Mouse (Mus musculus) intestine, embryonic 16.5 days (tissue): ENCODE data around the gene Mrpl16. TPM values are rescaled to one million over a fixed set of nuclear protein-coding genes. Genes with fewer than 3 reads are reported as not detected.
A peak's percentile ranks its signal among the peaks of the same experiment; 100 is the strongest.

Experiments
- ATAC-seq: fragments of 200-750 bp; cut with Nextera tagmentation; 2 replicates; pipeline ENCODE4 v1.8.0; 2017; ENCODE audit warnings: moderate TSS enrichment, moderate library complexity
- H3K27ac ChIP-seq: fragments of 300-500 bp; sonication (generic); 2 replicates; pipeline ENCODE4 v1.5.1; 2014; ENCODE audit warnings: mild to moderate bottlenecking, low read length
- H3K27me3 ChIP-seq: fragments of 300-500 bp; sonication (generic); replicated peaks from 2 replicates; pipeline ENCODE4 v1.6.1; 2014; ENCODE audit warnings: low read length, control low read depth, mixed read lengths; ENCODE audit not compliant: control insufficient read depth, insufficient read depth
- H3K36me3 ChIP-seq: fragments of 300-500 bp; sonication (generic); 2 replicates; pipeline ENCODE4 v1.6.1; 2014; ENCODE audit warnings: low read length, control low read depth; ENCODE audit not compliant: control insufficient read depth, insufficient read depth
- H3K4me1 ChIP-seq: fragments of 300-500 bp; sonication (generic); 2 replicates; pipeline ENCODE4 v1.6.1; 2014; ENCODE audit warnings: low read length, control low read depth, mixed read lengths; ENCODE audit not compliant: control insufficient read depth, insufficient read depth
- H3K4me2 ChIP-seq: fragments of 300-500 bp; sonication (generic); 2 replicates; pipeline ENCODE4 v1.6.1; 2014; ENCODE audit warnings: low read depth, low read length, control low read depth
- H3K4me3 ChIP-seq: fragments of 300-500 bp; sonication (generic); 2 replicates; pipeline ENCODE4 v1.5.1; 2014; ENCODE audit warnings: mild to moderate bottlenecking, low read length
- H3K9ac ChIP-seq: fragments of 300-500 bp; sonication (generic); 2 replicates; pipeline ENCODE4 v1.6.1; 2014; ENCODE audit warnings: low read depth, low read length
- H3K9me3 ChIP-seq: fragments of 300-500 bp; sonication (generic); 2 replicates; pipeline ENCODE4 v1.6.1; 2016; ENCODE audit warnings: low read length, control low read depth; ENCODE audit not compliant: control insufficient read depth
- WGBS: fragments of 180-500 bp; shearing (Covaris S2); extraction: QIAGEN DNeasy Blood & Tissue Kit; methylation state at CpG from one replicate; pipeline ENCODE4 v1.1.7; 2014; 5-methylcytosine and 5-hydroxymethylcytosine counted together
- polyA plus RNA-seq: library from polyadenylated mRNA; unstranded; fragments of >200 nt; fragmentation: Nextera tagmentation; extraction: Ambion mirVana; gene quantifications from 2 replicates; pipeline ENCODE4 v1.2.1, GENCODE M21; 2015

Mrpl16 gene
- polyA plus RNA-seq, 1 experiment from 2014 or later = 62.2 TPM

DNA sequence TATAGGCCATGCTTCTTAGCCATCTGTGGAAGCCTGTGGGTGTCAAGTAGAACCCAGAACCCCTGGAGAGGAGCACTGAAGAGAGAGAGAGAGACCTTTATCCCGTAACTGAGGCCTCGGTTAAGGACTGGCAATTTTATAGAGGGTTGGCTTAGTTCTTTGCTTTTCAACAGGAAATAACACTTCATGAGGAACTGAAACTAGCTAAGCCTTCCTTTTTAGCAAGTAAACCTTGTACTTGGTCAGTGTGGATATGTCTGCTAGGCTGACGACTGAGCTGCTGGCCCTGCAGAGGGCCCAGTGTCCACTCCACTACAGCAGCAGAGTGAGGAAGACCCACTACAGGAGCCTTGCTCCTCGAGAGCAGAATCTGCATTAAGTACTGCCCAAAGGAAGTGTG is 3.8 kb upstream of the Mrpl16 start:
- no peak overlapping the region for H3K9ac ChIP-seq
- H3K4me1 ChIP-seq = peaks cover 4% of the 10 kb centered on the region
- H3K9me3 ChIP-seq = no peaks in the 10 kb centered on the region
- H3K4me3 ChIP-seq = no peak overlapping the region
- no peak for ATAC-seq
- WGBS = 67% methylated on average over 4 of the region's 4 CpGs
- H3K27ac ChIP-seq = no peak overlapping the region
- H3K36me3 ChIP-seq = no peaks in the 10 kb centered on the region
- no peaks in the 10 kb centered on the region for H3K27me3 ChIP-seq
- no peak overlapping the region for H3K4me2 ChIP-seq

DNA sequence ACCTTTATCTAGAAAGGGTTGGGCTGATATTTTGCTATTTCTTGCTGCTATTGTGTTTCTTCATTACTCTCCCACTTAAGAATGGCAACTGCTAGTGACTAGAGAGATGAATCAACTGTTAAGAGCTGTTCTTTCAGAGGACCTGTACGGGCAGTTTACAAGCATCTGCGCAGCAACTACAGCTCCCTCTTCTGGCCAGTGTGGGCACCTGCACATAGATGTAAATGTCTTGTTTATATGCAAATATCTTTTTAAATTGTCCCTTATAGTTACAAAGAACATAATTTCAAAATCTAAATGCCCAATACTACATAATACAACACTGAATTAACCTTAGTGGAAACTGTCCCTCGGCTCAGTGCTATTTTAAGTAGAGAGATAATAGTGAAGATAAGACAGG is 2.0 kb upstream of the Mrpl16 start:
- H3K9me3 ChIP-seq = no peaks in the 10 kb centered on the region
- H3K27me3 ChIP-seq = no peaks in the 10 kb centered on the region
- no peak overlapping the region for H3K9ac ChIP-seq
- H3K27ac ChIP-seq = no peak overlapping the region
- no peak overlapping the region for H3K4me3 ChIP-seq
- no peak for ATAC-seq
- 7% methylated on average over 3 of the region's 3 CpGs for WGBS
- no peaks in the 10 kb centered on the region for H3K36me3 ChIP-seq
- H3K4me2 ChIP-seq = no peak overlapping the region
- peaks cover 4% of the 10 kb centered on the region for H3K4me1 ChIP-seq

DNA sequence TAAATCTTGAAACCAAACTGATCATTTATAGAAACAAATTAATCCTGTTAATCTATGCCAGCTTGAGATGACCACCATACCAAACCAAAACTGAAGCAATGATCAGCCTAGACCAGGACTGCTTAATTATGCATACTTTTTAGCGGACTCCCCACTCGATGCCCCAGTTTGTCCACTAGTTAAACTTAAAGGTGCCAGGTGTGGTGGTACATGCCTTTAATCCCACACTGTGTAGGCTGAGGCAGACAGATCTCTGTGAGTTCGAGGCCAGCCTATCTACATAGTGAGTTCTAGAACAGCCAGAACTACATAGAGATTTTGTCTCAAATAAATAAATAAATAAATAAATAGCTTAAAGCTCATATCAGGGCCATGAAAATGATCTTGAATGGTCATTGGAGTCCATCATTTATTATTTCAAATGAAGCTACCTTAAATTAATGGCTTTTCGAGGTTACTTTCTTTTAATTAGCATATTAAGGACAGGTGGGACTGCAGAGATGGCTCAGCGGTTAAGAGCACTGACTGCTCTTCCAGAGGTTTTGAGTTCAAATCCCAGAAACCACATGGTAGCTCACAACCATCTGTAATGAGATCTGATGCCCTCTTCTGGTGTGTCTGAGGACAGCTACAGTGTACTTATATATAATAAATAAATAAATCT is 802 bp upstream of the Mrpl16 start:
- no peak for ATAC-seq

GRCm38 (mm10) chr19:11777191-11777865 is 7.1 kb downstream of the Mrpl16 start:
- Histone ChIP-seq H3K4me3 (no peak overlapping the region), H3K9me3 (no peaks in the 10 kb centered on the region), H3K4me1 (no peaks in the 10 kb centered on the region), H3K9ac (no peak overlapping the region), H3K4me2 (no peak overlapping the region), H3K27me3 (no peaks in the 10 kb centered on the region), H3K27ac (no peak overlapping the region), H3K36me3 (peaks cover 3% of the 10 kb centered on the region; the same call in 1 of the 2 replicates)
- peak; percentile 59; the same call in 1 of the 2 replicates for ATAC-seq
- 61% methylated on average over 7 of the region's 7 CpGs for WGBS

More for the DNA sequence above, 802 bp upstream of the Mrpl16 start:
- H3K27me3 ChIP-seq = no peaks in the 10 kb centered on the region
- peak overlapping the region; percentile 66; the same call in 1 of the 2 replicates for H3K4me2 ChIP-seq
- H3K27ac ChIP-seq = no peak overlapping the region
- H3K9ac ChIP-seq = no peak overlapping the region
- WGBS = 87% methylated on average over 5 of the region's 5 CpGs
- peaks cover 4% of the 10 kb centered on the region for H3K4me1 ChIP-seq
- no peak overlapping the region for H3K4me3 ChIP-seq
- H3K36me3 ChIP-seq = no peaks in the 10 kb centered on the region
- H3K9me3 ChIP-seq = no peaks in the 10 kb centered on the region

DNA sequence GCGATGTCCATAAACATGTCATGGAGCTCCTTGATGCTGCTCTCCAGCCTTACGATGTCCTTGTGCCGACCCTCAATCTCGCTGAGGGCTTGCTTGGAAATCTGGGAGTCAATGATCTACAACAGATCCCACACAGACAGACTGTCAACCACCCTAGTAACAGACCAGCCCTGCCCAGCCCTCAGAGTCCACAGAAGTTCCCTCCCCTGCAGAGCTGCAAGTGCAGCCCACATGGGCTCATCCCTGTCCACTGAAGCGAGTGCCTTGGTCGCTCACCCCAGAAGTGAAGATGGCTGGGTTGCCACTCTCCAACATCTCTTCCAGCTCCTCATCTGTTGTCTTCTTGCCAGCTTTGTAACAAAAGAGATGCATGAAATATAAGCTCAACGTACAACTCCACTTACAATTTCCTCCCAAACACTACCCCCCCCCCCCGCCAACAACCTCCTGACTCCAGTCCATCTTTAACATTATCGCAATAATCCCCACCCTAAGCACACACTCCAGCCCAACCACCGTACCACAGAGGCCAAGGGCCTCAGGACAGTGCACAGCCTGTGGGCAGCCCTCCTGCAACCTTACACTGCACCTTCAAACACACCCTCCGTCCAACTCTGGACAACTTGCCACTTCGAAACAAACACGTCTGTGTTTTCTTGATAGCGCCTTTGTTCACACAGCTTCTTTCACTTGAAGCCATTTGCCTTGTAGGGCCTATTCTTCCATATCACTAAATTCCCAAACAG is 15.4 kb downstream of the Mrpl16 start:
- Histone ChIP-seq H3K4me3 (no peak overlapping the region), H3K27me3 (no peaks in the 10 kb centered on the region), H3K9ac (no peak overlapping the region), H3K4me2 (no peak overlapping the region), H3K4me1 (no peaks in the 10 kb centered on the region), H3K9me3 (no peaks in the 10 kb centered on the region), H3K36me3 (peaks cover 5% of the 10 kb centered on the region), H3K27ac (no peak overlapping the region)
- no peak for ATAC-seq
- 92% methylated on average over 14 of the region's 14 CpGs for WGBS

DNA sequence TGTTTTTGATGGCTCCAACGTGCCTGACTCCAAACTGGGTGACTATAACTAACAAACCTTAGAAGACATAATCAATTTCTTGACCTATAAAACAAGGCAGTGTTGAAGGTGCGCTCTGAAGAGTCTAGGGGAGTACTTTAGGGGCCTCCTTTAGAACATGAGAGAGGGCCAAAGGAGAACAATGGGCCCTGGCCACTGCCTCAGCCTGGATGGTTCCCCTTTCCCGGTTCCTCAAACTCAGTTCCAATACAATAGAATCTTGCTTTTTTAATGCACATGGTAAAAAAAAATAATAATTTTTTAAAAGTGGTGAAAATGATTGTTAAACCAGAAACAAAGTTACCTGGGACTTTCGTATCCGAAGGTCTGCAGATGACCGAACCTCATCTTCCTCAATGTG is 17.6 kb downstream of the Mrpl16 start:
- Histone ChIP-seq H3K36me3 (peaks cover 5% of the 10 kb centered on the region), H3K4me3 (no peak overlapping the region)
- ATAC-seq = no peak

GRCm38 (mm10) chr19:11788876-11789275 is 18.7 kb downstream of the Mrpl16 start:
- Histone ChIP-seq H3K9ac (no peak overlapping the region), H3K9me3 (no peaks in the 10 kb centered on the region), H3K4me1 (no peaks in the 10 kb centered on the region), H3K4me3 (no peak overlapping the region), H3K36me3 (peaks cover 5% of the 10 kb centered on the region), H3K27ac (no peak overlapping the region), H3K27me3 (no peaks in the 10 kb centered on the region), H3K4me2 (no peak overlapping the region)
- ATAC-seq = no peak
- WGBS = 76% methylated on average over 6 of the region's 6 CpGs

More for the DNA sequence above, 17.6 kb downstream of the Mrpl16 start:
- Histone ChIP-seq H3K4me2 (no peak overlapping the region), H3K9me3 (no peaks in the 10 kb centered on the region), H3K4me1 (no peaks in the 10 kb centered on the region), H3K9ac (no peak overlapping the region), H3K27me3 (no peaks in the 10 kb centered on the region), H3K27ac (no peak overlapping the region)
- WGBS = 93% methylated on average over 6 of the region's 6 CpGs

DNA sequence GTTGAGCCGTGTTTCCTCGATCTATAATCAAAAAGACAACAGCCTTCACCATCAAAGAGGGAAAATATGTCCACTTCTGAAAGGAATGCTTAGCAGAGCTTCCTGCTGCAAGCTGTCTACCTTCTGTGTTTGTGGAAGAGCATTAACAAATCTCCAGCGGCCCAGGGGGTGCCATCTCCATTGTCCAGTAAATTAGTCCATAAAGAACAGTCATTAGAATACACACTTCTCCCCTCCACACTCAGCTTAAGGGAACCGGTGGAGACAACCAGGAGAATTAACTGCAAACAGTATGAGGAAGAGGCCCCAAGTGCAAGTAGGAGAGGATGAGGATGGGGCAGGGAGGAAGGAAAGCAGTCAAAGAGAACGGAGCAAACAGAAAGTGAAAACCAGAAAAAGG is 21.6 kb downstream of the Mrpl16 start:
- Histone ChIP-seq H3K9ac (no peak overlapping the region), H3K9me3 (no peaks in the 10 kb centered on the region), H3K36me3 (no peaks in the 10 kb centered on the region), H3K4me2 (no peak overlapping the region), H3K27ac (no peak overlapping the region), H3K4me1 (0 out of 2 replicates have a peak, but pooled peaks cover 7% of the 10 kb centered on the region), H3K4me3 (no peak overlapping the region), H3K27me3 (no peaks in the 10 kb centered on the region)
- no peak for ATAC-seq
- WGBS = 77% methylated on average over 5 of the region's 5 CpGs

- Histone ChIP-seq H3K36me3 (no peaks in the 10 kb centered on the region), H3K27me3 (no peaks in the 10 kb centered on the region), H3K4me2 (no peak overlapping the region), H3K4me1 (0 out of 2 replicates have a peak, but pooled peaks cover 7% of the 10 kb centered on the region), H3K9me3 (no peaks in the 10 kb centered on the region), H3K4me3 (no peak overlapping the region), H3K27ac (peak overlapping the region; percentile 79; the same call in 1 of the 2 replicates), H3K9ac (no peak overlapping the region)
- WGBS = 60% methylated on average over 2 of the region's 2 CpGs
- ATAC-seq = peak; percentile 86
These were observed 23.7 kb downstream of the Mrpl16 start for GRCm38 (mm10) chr19:11793741-11794359.
